Mouse (Mus musculus) bone marrow, adult 2 months (tissue): ENCODE measurements around the gene Hspbap1.

Source experiments
- CTCF ChIP-seq: fragments of 200-500 bp; IDR thresholded peaks from 2 replicates; pipeline ENCODE4 v1.5.1; 2011; ENCODE audit warnings: low read length, control low read depth; ENCODE audit not compliant: control insufficient read depth, insufficient read depth
- POLR2A ChIP-seq: fragments of 200-500 bp; IDR thresholded peaks from 2 replicates; pipeline ENCODE4 v1.6.1; 2011; ENCODE audit warnings: low read depth, mild to moderate bottlenecking, control low read depth, low read length, borderline replicate concordance; ENCODE audit not compliant: control insufficient read depth

DNA sequence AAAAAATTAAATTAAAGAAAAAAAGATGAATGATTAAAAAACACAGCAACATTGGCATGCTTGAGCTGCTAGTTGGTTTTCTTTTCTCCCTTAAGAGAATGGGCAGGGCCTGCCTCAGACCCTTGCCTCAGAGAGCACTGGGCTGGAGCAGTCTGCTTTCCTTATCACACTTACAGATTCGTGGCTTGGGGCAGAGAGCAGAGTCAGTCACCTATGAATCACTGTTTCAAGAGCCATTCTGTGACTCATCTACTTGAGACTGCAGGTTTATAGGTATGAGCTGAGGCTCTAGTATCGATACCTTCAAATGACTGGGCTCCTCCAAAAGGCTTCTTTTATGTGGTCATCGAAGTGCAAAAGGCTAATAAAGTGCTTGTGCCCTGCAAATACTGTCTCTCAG is 42.9 kb downstream of the Hspbap1 start:
- TF ChIP-seq CTCF (no peak), POLR2A (no peak)
